Mouse (Mus musculus) heart, embryonic 11.5 days (tissue): ENCODE measurements around the gene Cabp4. TPM values are rescaled to one million over a fixed set of nuclear protein-coding genes. Genes with fewer than 3 reads are reported as not detected.

Source experiments
- ATAC-seq: fragments of 200-750 bp; cut with Nextera tagmentation; replicated peaks from 2 replicates; pipeline ENCODE4 v1.8.0; 2017; ENCODE audit warnings: moderate library complexity; ENCODE audit not compliant: insufficient number of reproducible peaks, low FRiP score, low TSS enrichment
- H3K27ac ChIP-seq: fragments of 300-500 bp; sonication (generic); 2 replicates; pipeline ENCODE4 v1.5.1; 2014; ENCODE audit warnings: mild to moderate bottlenecking, low read depth, low read length
- H3K27me3 ChIP-seq: fragments of 300-500 bp; sonication (generic); 2 replicates; pipeline ENCODE4 v1.6.1; 2014; ENCODE audit warnings: mild to moderate bottlenecking, low read length, mixed read lengths; ENCODE audit not compliant: control insufficient read depth, insufficient read depth
- H3K36me3 ChIP-seq: fragments of 300-500 bp; sonication (generic); 2 replicates; pipeline ENCODE4 v1.6.1; 2014; ENCODE audit warnings: mild to moderate bottlenecking, low read length, moderate library complexity, mixed read lengths; ENCODE audit not compliant: control insufficient read depth, insufficient read depth
- H3K4me1 ChIP-seq: fragments of 300-500 bp; sonication (generic); 2 replicates; pipeline ENCODE4 v1.6.1; 2014; ENCODE audit warnings: low read length; ENCODE audit not compliant: control insufficient read depth, insufficient read depth
- H3K4me2 ChIP-seq: fragments of 300-500 bp; sonication (generic); 2 replicates; pipeline ENCODE4 v1.6.1; 2014; ENCODE audit warnings: mild to moderate bottlenecking, moderate library complexity
- H3K4me3 ChIP-seq: fragments of 300-500 bp; sonication (generic); 2 replicates; pipeline ENCODE4 v1.5.1; 2014; ENCODE audit warnings: low read depth, low read length
- H3K9ac ChIP-seq: fragments of 300-500 bp; sonication (generic); 2 replicates; pipeline ENCODE4 v1.6.1; 2014; ENCODE audit warnings: mild to moderate bottlenecking, low read depth, low read length, moderate library complexity
- H3K9me3 ChIP-seq: fragments of 300-500 bp; sonication (generic); replicated peaks from 2 replicates; pipeline ENCODE4 v1.6.1; 2016; ENCODE audit warnings: low read length; ENCODE audit not compliant: control insufficient read depth
- WGBS: fragments of 180-500 bp; shearing (Covaris S2); extraction: QIAGEN DNeasy Blood & Tissue Kit; methylation state at CpG from one replicate; pipeline ENCODE4 v1.1.7; 2014; ENCODE audit not compliant: insufficient replicate concordance; 5-methylcytosine and 5-hydroxymethylcytosine counted together
- polyA plus RNA-seq: library from polyadenylated mRNA; unstranded; fragments of >200 nt; fragmentation: Nextera tagmentation; extraction: Ambion mirVana; gene quantifications from 2 replicates; pipeline ENCODE4 v1.2.1, GENCODE M21; 2014

Cabp4 gene
- polyA plus RNA-seq, 1 experiment from 2014 or later: not detected

GRCm38 (mm10) chr19:4112063-4112960, 31.5 kb downstream of the Cabp4 start:
- peaks cover 20% of the 10 kb centered on the region for H3K36me3 ChIP-seq
- 88% methylated on average over 26 of the region's 26 CpGs for WGBS
- H3K4me2 ChIP-seq: no peak overlapping the region
- no peak overlapping the region for H3K27ac ChIP-seq
- no peak for ATAC-seq
- H3K4me3 ChIP-seq: no peak overlapping the region
- no peaks in the 10 kb centered on the region for H3K9me3 ChIP-seq
- 0 out of 2 replicates have a peak, but pooled peaks cover 9% of the 10 kb centered on the region for H3K4me1 ChIP-seq
- no peaks in the 10 kb centered on the region for H3K27me3 ChIP-seq
- H3K9ac ChIP-seq: no peak overlapping the region

- H3K4me3 ChIP-seq: no peak overlapping the region
- H3K36me3 ChIP-seq: peaks cover 5% of the 10 kb centered on the region
- H3K27ac ChIP-seq: no peak overlapping the region
- no peak for ATAC-seq
- H3K9ac ChIP-seq: no peak overlapping the region
- H3K4me1 ChIP-seq: 0 out of 2 replicates have a peak, but pooled peaks cover 1% of the 10 kb centered on the region
- no peaks in the 10 kb centered on the region for H3K9me3 ChIP-seq
- no peaks in the 10 kb centered on the region for H3K27me3 ChIP-seq
- no peak overlapping the region for H3K4me2 ChIP-seq
- 84% methylated on average over 9 of the region's 9 CpGs for WGBS
Measured at GRCm38 (mm10) chr19:4108535-4108934, 35.3 kb downstream of the Cabp4 start.

- Histone ChIP-seq H3K27me3 (peaks cover 15% of the 10 kb centered on the region), H3K4me1 (no peaks in the 10 kb centered on the region), H3K9me3 (no peaks in the 10 kb centered on the region), H3K4me2 (no peak overlapping the region), H3K4me3 (no peak overlapping the region), H3K36me3 (no peaks in the 10 kb centered on the region), H3K27ac (no peak overlapping the region), H3K9ac (no peak overlapping the region)
- WGBS: 83% methylated on average over 14 of the region's 14 CpGs
- ATAC-seq: no peak
Measured at GRCm38 (mm10) chr19:4106654-4107053, 37.2 kb downstream of the Cabp4 start.

GRCm38 (mm10) chr19:4104675-4105194, 39.1 kb downstream of the Cabp4 start:
- Histone ChIP-seq H3K27ac (no peak overlapping the region), H3K36me3 (no peaks in the 10 kb centered on the region), H3K9ac (no peak overlapping the region), H3K4me2 (no peak overlapping the region), H3K9me3 (no peaks in the 10 kb centered on the region), H3K4me1 (peaks cover 8% of the 10 kb centered on the region), H3K4me3 (no peak overlapping the region), H3K27me3 (peaks cover 30% of the 10 kb centered on the region)
- 82% methylated on average over 16 of the region's 16 CpGs for WGBS
- no peak for ATAC-seq

GRCm38 (mm10) chr19:4103792-4104191, 40.0 kb downstream of the Cabp4 start:
- ATAC-seq: no peak
- Histone ChIP-seq H3K4me2 (no peak overlapping the region), H3K9me3 (no peaks in the 10 kb centered on the region), H3K36me3 (no peaks in the 10 kb centered on the region), H3K9ac (no peak overlapping the region), H3K27me3 (peaks cover 34% of the 10 kb centered on the region), H3K27ac (no peak overlapping the region), H3K4me1 (peaks cover 15% of the 10 kb centered on the region), H3K4me3 (no peak overlapping the region)
- 44% methylated on average over 3 of the region's 3 CpGs for WGBS

GRCm38 (mm10) chr19:4103294-4103693, 40.5 kb downstream of the Cabp4 start:
- ATAC-seq: no peak
- 92% methylated on average over 18 of the region's 18 CpGs for WGBS
- Histone ChIP-seq H3K9ac (no peak overlapping the region), H3K4me3 (no peak overlapping the region), H3K36me3 (no peaks in the 10 kb centered on the region), H3K4me2 (no peak overlapping the region), H3K9me3 (no peaks in the 10 kb centered on the region), H3K4me1 (peaks cover 18% of the 10 kb centered on the region), H3K27ac (no peak overlapping the region), H3K27me3 (peaks cover 34% of the 10 kb centered on the region)

- Histone ChIP-seq H3K27me3 (peaks cover 34% of the 10 kb centered on the region), H3K36me3 (no peaks in the 10 kb centered on the region), H3K4me3 (no peak overlapping the region), H3K9me3 (no peaks in the 10 kb centered on the region), H3K9ac (no peak overlapping the region), H3K4me2 (no peak overlapping the region), H3K4me1 (peaks cover 23% of the 10 kb centered on the region), H3K27ac (no peak overlapping the region)
- ATAC-seq: no peak
- 84% methylated on average over 12 of the region's 12 CpGs for whole genome bisulfite sequencing
Measured at GRCm38 (mm10) chr19:4102626-4103025, 41.2 kb downstream of the Cabp4 start.

- H3K9ac ChIP-seq: no peak overlapping the region
- H3K4me2 ChIP-seq: no peak overlapping the region
- H3K27ac ChIP-seq: no peak overlapping the region
- no peak for ATAC-seq
- H3K36me3 ChIP-seq: no peaks in the 10 kb centered on the region
- WGBS: 79% methylated on average over 2 of the region's 2 CpGs
- no peak overlapping the region for H3K4me3 ChIP-seq
- H3K27me3 ChIP-seq: peaks cover 34% of the 10 kb centered on the region
- peaks cover 25% of the 10 kb centered on the region for H3K4me1 ChIP-seq
- H3K9me3 ChIP-seq: no peaks in the 10 kb centered on the region
Measured at GRCm38 (mm10) chr19:4102049-4102448, 41.8 kb downstream of the Cabp4 start.
